Mouse (Mus musculus): ENCODE data around the gene Gm9758.
"Not testable (repeated sequence)": the region's sequence is repeated elsewhere in the genome, so short reads cannot be mapped to it uniquely, and the experiment has no call there.

The Gm9758 gene

GRCm38 (mm10) chr5:14914799-14915198 lies at the start of gene Gm9758:
Gm9758 (minus strand) TSS chr5:14914899.
- not testable (repeated sequence) for DNase-seq (ENCODE audit: low spot score)

GRCm38 (mm10) chr5:14963821-14964220 lies 49.1 kb upstream of the Gm9758 start:
- DNase-seq (ENCODE audit: low spot score) = not testable (repeated sequence)

DNA sequence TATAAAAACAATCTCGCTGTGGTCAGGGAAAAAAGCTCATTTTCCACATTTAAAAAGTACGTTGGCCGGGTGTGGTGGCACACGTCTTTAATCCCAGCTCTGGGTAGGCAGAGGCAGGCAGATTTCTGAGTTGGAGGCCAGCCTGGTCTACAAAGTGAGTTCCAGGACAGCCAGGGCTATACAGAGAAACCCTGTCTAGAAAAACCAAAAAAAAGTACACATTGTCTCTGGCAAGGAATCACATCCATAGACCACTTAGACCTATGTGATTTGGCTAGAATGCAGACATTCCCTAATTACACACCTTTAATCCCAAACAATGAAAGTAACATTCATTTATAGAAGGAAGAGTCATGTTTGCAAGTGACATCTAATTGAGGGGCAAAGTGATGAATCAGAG lies 46.8 kb upstream of the Gm9758 start:
- DNase-seq (ENCODE audit: low spot score) = not testable (repeated sequence)

- DNase-seq (ENCODE audit: low spot score) = not testable (repeated sequence)
Observed at GRCm38 (mm10) chr5:14955928-14956706, 41.4 kb upstream of the Gm9758 start.

- not testable (repeated sequence) for DNase-seq (ENCODE audit: low spot score)
Observed at GRCm38 (mm10) chr5:14953587-14953986, 38.9 kb upstream of the Gm9758 start.

DNA sequence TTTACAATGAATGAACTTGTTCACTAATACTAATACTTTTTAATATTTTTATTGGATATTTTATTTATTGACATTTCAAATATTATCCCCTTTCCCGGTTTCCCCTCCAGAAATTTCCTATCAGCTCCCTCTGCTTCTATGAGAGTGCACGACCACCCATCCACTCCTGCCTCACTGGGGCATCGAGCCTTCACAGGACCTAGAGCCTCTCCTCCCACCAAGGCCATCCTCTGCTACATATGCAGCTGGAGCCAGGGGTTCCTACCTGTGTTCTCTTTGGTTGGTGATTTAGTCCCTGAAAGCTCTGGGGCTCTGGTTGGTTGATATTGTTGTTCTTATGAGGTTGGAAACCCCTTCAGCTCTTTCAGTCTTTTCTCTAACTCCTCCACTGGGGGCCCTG lies 38.0 kb upstream of the Gm9758 start:
- not testable (repeated sequence) for DNase-seq (ENCODE audit: low spot score)

GRCm38 (mm10) chr5:14951822-14952221 lies 37.1 kb upstream of the Gm9758 start:
- not testable (repeated sequence) for DNase-seq (ENCODE audit: low spot score)

GRCm38 (mm10) chr5:14947482-14948198 lies 32.9 kb upstream of the Gm9758 start:
- DNase-seq (ENCODE audit: low spot score) = peak; percentile 33

GRCm38 (mm10) chr5:14945524-14945923 lies 30.8 kb upstream of the Gm9758 start:
- DNase-seq (ENCODE audit: low spot score) = not testable (repeated sequence)

GRCm38 (mm10) chr5:14941043-14941442 lies 26.3 kb upstream of the Gm9758 start:
- DNase-seq (ENCODE audit: low spot score) = not testable (repeated sequence)

- not testable (repeated sequence) for DNase-seq (ENCODE audit: low spot score)
Observed at GRCm38 (mm10) chr5:14938329-14938728, 23.6 kb upstream of the Gm9758 start, which contains the start of gene Speer4e. Speer4e (minus strand) TSS chr5:14938429.

DNA sequence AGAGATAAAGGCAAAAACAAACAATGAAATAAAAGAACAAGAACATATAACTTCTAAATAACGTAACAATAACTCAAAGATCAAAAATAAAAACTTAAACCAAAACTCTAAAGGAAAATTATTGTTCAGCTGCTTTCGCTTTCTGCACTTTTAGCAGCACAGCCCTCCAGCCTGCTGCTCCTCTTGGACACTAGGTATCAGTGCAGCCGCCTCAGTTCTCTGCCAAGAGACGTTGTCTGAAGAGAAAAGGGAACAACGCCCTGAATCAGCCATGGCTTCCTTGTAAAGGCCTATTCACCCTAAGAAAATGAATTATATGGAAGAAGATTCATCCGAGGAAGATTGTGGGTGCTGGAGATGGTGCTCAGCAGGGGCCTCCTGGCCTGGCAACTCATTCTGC lies 19.0 kb upstream of the Gm9758 start:
- DNase-seq (ENCODE audit: low spot score) = not testable (repeated sequence)

DNA sequence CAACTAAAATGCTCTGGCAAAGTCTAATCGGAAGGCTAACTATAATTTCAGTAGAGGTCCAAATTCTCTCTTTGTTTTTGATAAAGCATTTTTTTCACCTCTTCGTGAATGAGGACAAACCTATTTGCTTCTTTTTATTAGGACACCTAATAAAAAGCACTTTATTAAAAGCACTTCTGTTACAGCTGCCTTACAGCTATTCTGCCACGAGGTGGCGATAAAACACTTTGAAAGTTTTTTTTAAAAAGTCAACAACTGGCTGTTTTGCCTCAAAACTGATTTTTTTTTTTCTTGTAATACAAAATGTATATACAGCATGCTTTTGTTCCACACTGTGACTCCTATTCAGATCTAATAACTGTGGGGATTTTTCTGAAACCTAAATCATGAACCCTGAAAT lies 12.3 kb upstream of the Gm9758 start:
- not testable (repeated sequence) for DNase-seq (ENCODE audit: low spot score)

- DNase-seq (ENCODE audit: low spot score) = not testable (repeated sequence)
Observed at GRCm38 (mm10) chr5:14914361-14914760, 338 bp downstream of the Gm9758 start.

- not testable (repeated sequence) for DNase-seq (ENCODE audit: low spot score)
Observed at GRCm38 (mm10) chr5:14903539-14903938, 11.2 kb downstream of the Gm9758 start.

GRCm38 (mm10) chr5:14892242-14892641 lies 22.5 kb downstream of the Gm9758 start:
- DNase-seq (ENCODE audit: low spot score) = no peak

DNA sequence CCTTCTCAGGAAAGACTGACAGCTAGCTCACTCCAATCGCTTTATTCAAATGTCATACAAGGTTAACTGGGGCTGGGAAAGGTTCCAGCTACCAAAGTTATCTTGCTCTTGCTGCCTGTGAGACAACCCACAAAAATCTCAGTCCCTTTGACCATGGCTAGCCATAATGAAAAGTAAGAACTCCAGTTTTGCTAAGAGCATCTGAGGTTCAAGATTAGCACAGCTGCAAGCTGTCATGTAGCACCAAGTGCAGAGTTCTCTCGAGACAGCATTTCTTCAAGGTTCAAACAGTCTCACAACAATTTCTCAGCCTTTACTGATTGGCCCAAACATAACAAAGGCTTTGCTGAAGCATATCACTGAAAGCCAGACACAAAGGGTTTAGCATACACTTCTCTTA lies 29.4 kb downstream of the Gm9758 start:
- not testable (repeated sequence) for DNase-seq (ENCODE audit: low spot score)
